Mouse (Mus musculus): ENCODE measurements at regions not wholly inside any gene's neighbourhood (a gene's known extent, or its start where the extent isn't known, plus 50 kb on each side); places are given as distances from the start of the nearest gene placed in this dataset.
"Not testable (repeated sequence)": the region's sequence is repeated elsewhere in the genome, so short reads cannot be mapped to it uniquely, and the experiment has no call there.

GRCm38 (mm10) chr12:113423736-113424597 is 65.3 kb upstream of the Adam6b start:
- DNase-seq: no peak

DNA sequence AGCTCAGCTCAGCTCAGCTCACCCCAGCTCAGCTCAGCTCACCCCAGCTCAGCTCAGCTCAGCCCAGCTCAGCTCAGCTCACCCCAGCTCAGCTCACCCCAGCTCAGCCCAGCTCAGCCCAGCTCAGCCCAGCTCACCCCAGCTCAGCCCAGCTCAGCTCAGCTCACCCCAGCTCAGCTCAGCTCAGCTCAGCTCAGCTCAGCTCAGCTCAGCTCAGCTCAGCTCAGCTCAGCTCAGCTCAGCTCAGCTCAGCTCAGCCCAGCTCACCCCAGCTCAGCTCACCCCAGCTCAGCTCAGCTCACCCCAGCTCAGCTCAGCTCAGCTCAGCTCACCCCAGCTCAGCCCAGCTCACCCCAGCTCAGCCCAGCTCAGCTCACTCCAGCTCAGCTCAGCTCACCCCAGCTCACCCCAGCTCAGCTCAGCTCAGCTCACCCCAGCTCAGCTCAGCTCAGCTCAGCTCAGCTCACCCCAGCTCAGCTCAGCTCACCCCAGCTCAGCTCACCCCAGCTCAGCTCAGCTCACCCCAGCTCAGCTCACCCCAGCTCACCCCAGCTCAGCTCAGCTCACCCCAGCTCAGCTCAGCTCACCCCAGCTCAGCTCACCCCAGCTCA is 64.6 kb upstream of the Adam6b start:
- DNase-seq: not testable (repeated sequence)

DNA sequence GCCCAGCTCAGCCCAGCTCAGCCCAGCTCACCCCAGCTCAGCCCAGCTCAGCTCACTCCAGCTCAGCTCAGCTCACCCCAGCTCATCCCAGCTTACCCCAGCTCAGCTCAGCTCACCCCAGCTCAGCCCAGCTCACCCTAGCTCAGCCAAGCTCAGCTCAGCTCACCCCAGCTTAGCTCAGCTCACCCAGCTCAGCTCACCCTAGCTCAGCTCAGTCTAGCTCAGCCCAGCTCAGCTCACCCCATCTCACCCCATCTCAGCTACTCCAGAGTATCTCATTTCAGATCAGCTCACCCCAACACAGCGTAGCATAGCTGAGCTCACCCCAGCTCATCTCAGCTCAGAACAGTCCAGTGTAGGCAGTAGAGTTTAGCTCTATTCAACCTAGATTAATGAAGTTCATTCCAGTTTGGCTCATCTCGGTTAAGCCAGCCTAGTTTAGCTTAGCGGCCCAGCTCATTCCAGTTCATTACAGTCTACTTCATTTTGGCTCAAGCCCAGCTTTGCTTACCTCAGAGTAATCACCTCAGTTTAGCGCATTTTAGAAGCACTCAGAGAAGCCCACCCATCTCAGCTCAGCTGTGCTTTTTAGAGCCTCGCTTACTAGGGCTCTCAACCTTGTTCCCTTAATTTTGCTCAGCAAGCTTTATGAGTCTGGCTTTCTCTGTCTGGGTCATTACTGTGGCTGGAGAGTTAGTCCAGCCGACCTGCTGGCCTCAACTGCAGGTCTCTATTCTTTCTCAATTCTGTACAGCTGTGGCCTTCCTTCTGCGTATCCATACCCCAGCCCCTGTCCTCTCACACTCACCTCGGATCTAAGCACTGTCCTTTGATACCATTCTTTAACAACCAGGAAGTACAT is 63.9 kb upstream of the Adam6b start:
- no peak for DNase-seq

DNA sequence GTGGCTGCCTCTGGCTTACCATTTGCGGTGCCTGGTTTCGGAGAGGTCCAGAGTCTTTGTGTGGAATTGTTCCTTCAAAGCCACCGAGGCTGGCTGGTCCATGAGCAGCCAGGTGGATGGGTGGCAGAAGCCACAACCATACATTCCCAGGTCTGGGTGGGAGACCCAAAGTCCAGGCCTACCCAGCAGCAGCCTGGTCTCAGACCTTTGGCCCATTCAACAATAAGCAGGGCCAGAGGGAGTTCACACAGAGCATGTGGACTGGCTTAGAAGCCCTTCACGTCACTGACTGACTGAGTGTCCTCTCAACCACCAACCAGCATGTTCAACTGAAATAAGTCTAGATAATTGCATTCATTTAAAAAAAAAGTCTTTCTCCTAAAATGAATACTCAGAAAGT is 62.7 kb upstream of the Adam6b start:
- DNase-seq: no peak

DNA sequence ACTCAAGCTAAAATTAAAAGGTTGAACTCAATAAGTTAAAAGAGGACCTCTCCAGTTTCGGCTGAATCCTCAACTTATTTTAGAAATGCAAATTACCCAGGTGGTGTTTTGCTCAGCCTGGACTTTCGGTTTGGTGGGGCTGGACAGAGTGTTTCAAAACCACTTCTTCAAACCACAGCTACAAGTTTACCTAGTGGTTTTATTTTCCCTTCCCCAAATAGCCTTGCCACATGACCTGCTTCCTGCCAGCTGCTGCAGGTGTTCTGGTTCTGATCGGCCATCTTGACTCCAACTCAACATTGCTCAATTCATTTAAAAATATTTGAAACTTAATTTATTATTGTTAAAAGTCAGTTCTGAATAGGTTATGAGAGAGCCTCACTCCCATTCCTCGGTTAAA is 62.0 kb upstream of the Adam6b start:
- no peak for DNase-seq

DNA sequence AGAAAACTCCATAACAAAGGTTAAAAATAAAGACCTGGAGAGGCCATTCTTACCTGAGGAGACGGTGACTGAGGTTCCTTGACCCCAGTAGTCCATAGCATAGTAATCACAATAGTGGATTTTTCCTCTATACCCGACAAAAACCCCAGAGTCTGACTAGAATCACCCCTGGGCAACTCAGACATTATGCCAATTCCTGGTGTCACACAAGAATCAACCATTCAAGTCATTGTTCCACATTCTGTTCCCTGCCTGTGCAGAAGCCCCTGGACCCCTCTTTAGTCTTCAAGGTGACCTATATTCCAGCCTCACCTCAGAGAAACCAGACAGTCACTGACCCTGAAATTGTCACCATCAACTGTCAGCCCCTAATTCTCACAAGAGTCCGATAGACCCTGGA is 60.9 kb upstream of the Adam6b start:
- no peak for DNase-seq

GRCm38 (mm10) chr12:113428901-113429300 is 60.4 kb upstream of the Adam6b start:
- no peak for DNase-seq

- no peak for DNase-seq
Observed at GRCm38 (mm10) chr12:113430340-113430739, 59.0 kb upstream of the Adam6b start.

Data from right cerebral cortex, postnatal 25 days (tissue).